Mouse (Mus musculus) 3134 (cell line): ENCODE measurements around the gene Fam221a.
A peak's percentile ranks its signal among the peaks of the same experiment; 100 is the strongest.

ENCODE experiments used
- DNase-seq: peaks from one replicate; pipeline ENCODE4 v3.0.0-alpha.2; 2011; ENCODE audit warnings: low spot score; ENCODE audit not compliant: insufficient read length; ENCODE audit errors: extremely low read depth

The Fam221a gene

DNA sequence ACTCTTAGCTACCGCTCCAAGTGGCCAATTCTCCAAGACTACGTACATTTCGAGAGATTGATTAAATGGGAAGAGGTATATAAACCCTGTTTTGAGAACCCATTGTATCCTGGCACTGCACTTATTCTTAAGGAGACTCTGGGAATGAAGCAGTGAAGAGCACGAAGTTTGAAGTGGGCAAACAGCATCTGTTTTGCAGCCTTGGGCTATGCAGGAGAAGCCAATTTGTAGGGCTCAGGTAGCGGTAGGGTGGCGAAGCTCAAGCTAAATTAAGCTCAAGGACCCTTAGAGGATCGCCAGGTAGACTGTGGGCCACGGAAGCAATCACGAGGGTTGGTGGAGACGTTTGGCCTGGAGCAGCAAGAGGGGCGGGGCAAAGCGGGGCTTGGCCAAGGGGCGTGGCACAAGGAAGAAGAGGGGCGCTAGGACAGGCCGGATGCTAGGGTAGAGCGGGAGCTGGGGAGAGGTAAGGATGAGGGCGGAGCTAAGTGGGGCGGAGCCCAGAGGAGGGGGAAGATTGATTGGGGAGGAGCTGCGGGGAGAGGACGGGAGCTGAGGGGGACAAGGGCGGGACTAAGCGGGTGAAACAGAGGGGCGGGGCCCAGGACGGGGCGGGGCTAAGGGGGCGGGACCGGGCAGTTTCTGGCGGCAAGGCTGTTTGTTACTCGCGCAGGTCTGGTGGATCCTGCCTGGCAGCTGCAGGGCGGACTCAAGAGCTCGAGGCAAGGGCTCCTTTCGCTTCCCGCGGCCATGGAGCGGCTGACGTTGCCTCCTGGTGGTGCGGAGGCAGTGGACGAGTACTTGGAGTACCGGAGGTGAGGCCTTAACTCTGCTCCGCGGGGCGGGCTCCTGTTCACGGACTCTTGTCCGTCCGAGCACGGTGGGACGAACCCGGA, at the start of gene Fam221a:
Fam221a (plus strand) TSS at position 581 of the 896 bp plus-strand sequence.
- peak; percentile 90 for DNase-seq

DNA sequence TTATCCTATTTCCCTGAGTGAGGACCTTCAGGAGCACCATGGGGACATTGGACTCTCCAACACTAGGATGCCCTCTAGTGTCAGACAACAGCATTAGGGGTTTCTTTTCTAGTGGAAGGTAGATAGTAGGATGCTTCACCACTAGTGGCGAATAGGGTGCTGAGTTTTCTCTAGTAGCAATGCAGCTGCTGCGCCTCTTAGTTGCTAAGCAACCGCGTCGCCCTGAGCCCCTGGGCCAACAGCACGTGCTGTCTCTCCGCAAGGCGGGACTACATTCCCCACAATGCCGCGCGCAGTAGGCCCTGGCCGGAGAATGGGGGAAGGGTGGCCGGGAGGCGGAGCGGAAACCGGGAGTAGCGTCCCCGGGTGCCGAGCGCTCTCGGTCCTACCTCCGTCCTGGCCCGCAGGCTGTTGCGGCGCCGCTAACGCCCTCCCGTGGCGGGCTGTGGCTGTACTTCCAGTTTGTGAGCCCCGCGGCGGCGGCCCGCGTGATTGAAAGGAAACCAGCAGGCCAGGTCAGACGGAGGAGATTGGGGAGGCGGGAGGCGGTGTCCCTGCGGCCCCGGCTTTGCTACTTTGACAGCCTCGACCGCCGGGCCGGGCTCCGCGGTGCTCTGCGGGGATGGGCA, 48.5 kb upstream of the Fam221a start, which contains the start of gene Ccdc126:
Ccdc126 (plus strand) TSS at position 309 of the 629 bp plus-strand sequence.
- DNase-seq = peak; percentile 96

DNA sequence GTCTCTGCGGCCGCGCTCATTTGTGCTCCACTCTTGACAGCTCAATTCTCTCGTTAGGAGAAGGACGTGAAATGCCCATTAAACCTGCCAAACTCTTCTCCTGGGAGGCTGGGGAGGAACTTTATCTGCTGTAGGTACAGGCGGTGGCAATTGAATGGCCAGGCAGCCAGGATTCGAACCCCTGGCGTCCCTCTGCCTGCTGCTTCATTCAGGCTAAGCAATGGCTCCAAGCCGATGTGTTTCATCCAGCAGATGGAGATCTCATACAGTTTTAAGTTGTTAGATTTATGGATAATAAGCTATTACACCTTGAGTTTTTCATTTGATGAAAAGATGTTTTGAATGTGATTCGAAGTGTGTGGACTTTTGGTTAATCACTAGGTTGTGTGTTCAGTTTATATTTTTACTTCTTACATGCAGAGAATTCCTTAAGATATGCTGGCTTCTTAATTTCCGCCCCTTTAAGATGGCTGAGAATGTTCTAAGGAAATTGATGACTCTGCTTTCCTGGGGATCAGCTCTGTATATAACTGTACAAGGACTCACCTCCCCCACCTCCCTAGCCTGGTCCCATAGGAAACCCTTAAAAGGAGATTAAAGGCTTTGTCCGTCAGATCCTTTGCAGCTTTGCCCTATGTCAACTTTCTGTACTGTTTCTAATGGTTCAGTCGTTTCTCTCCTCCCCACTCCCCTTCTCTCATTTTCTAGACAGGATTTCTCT, 47.8 kb upstream of the Fam221a start:
- no peak for DNase-seq

GRCm38 (mm10) chr6:49321341-49321740, 46.2 kb upstream of the Fam221a start:
- no peak for DNase-seq

DNA sequence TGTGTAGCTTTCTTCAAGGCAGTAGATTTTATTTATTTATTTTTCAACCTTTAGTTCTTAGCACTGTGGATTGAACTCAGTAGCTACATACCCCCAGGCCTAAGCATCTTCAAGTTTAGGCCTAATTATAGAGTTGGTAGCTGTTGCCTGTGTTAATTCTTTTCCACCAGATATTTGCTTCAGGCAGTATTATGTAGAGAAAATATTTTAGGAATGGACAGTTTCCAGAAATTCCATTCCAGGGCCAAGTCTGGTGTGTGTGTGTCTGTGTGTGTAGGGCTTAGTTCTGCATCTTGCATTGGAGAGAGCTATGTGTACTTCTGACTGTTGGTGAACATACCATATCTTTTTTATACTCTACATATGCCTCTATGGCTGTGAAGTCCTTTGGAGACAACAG, 45.5 kb upstream of the Fam221a start:
- DNase-seq = no peak

DNA sequence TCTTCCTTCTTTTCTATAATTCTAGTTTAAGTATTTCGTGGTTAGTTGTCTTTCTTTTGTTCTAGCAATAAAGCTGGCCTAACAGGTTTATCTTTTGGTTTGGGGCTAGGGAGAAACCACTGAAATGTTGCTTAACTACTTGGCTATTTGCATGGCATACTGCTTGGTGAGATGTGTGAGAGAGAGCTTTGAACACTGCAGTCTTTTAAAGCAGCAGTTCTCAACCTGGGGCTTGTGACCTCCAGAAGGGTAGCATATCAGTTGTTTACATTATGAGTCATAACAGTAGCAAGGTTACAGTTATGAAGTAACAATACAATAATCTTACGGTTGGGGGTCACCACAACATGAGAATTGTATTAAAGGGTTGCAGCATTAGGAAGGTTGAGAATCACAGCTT, 44.6 kb upstream of the Fam221a start:
- DNase-seq = no peak

- DNase-seq = no peak
These were observed 43.0 kb upstream of the Fam221a start for GRCm38 (mm10) chr6:49324528-49324927.

DNA sequence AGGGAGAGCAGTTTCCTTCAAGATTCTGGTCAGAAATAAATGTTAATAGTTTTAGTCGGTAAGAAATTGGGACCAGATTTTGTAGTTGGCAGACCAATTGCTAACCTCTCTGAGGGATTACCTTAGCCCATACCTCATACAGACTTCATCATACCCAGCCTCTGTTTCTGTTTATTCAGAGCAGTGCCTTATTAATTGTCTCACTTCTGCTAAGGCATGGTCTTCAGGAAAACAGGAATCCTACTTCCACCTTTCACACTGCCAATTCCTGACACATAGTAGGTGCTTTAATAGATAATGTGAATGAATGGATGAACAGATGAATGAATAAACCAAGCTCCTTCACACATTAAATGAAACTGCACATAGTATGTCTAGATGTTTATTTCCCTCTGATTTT, 42.2 kb upstream of the Fam221a start:
- no peak for DNase-seq

GRCm38 (mm10) chr6:49326846-49327245, 40.7 kb upstream of the Fam221a start:
- DNase-seq = no peak

GRCm38 (mm10) chr6:49331369-49332059, 36.0 kb upstream of the Fam221a start:
- DNase-seq = no peak

DNA sequence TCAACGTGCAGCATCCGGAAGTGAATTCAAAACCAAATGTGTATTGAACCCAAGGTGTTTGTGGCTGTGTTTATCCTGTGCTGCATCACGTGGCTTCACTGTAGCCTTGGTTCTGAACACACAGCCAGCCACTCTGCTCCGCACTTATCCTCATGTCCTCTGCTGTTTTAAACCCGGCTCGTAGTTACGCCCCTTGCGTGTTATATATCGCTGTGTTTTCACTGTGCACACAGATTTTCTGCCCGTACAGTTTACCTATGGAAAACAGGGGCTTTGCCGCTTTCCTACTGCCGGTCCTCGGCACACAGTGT, 35.5 kb upstream of the Fam221a start:
- DNase-seq = no peak

- no peak for DNase-seq
These were observed 29.0 kb upstream of the Fam221a start for GRCm38 (mm10) chr6:49338566-49338965.

GRCm38 (mm10) chr6:49339145-49339544, 28.4 kb upstream of the Fam221a start:
- DNase-seq = no peak

GRCm38 (mm10) chr6:49343737-49344469, 23.6 kb upstream of the Fam221a start:
- DNase-seq = no peak

- DNase-seq = no peak
These were observed 17.7 kb upstream of the Fam221a start for GRCm38 (mm10) chr6:49349826-49350225.

DNA sequence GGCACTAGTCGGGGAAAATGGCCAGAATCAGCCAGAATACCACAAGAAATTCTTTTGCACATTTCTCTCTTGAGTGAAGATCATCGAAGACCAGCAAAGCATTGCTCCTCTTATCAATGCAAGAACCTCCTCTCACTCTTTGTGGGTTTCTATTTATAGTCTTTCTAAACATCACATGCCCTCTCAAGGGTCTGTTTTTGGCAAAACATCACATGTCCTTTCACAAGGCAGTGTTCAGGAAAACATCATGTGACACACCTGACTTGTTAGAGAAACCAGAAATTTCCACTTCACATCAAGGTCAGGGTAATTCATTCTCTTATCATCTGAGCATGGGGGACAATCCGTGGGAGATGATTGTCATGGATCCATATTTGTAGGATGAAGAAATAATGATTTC, 12.9 kb upstream of the Fam221a start:
- DNase-seq = no peak

DNA sequence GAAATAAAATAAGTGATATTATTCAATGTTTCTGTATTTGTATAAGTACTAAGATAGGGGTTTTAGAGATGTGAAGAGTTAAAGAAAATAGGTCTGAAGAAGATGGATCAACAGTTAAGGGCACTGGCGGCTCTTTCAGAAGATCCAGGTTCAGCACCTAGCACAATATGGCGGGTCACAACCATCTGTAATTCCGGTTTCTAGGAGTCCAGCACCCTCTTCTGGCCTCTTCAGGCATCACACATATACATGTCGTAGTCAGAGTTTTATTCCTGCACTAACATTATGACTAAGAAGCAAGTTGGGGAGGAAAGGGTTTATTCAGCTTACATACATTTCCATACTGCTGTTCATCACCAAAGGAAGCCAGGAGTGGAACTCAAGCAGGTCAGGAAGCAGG, 12.4 kb upstream of the Fam221a start:
- no peak for DNase-seq

DNA sequence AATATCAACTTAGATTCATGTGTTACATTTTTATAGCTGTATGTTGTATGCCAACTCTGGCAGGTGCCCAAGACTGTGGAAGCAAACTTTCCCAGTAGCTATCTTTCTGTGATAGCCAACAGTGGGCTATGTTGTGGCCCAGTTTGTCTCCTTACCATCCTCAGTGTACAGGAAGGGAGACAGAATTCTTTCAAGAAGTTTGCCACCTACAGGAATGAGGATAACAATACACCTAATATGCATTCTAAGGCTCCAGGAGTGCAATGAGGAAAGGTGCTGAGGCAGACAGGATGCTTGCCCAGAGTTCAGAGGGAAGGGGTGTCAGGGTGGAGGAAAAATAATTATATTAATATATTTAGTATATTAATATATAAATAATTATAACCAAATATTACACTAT, 7.1 kb upstream of the Fam221a start:
- no peak for DNase-seq

- no peak for DNase-seq
These were observed 673 bp downstream of the Fam221a start for GRCm38 (mm10) chr6:49368212-49368611.

- DNase-seq = no peak
These were observed 5.2 kb downstream of the Fam221a start for GRCm38 (mm10) chr6:49372705-49373104.
